ENCODE assay signal across 9 mouse cellular contexts in the genomic region with DNA sequence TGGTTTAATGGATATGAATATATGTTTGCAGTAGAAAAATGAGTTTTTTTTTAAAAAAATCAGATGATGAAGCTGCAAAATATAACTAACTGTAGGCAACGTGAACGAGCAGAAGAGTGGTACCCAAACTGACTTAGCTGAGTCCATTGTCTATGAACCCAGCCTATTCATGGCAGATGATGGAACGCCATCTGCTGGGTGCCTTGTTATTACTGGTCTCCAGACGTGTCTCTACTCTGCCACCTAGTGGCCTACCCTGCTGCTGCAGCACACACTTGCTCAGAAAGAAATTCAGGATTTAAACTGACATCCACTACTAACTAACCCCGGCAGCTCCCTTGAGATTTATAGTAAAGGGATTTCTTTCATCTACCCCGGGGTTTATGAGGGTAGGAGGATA.
DNase-seq lines count a peak whose midpoint lies in the region; ATAC-seq and TF ChIP-seq lines count a peak whose summit lies in the region.
"Had no signal": no experiment of that assay in that cellular context is flagged by ENCODE, and none has a peak within 500 bp of the region (broad histone marks: within the 10 kb centered on the region; RNA-seq: fewer than 3 reads in every experiment).

No protein-coding gene starts in this region.

- no peaks in the 10 kb centered on the region for H3K27me3 ChIP-seq in heart, embryonic 11.5 days (ENCODE audit: control insufficient read depth, insufficient read depth, low read length)
- H3K27me3 ChIP-seq in kidney, adult 2 months (replicated peaks; ENCODE audit: control insufficient read depth, insufficient read depth, low read length): no peaks in the 10 kb centered on the region
- H3K27me3 ChIP-seq in limb, embryonic 10.5 days (ENCODE audit: low read depth, poor library complexity, severe bottlenecking): no peaks in the 10 kb centered on the region
- H3K27me3 ChIP-seq: stomach, embryonic 15.5 days had no signal

- H3K9me3 ChIP-seq in heart, embryonic 11.5 days (replicated peaks; ENCODE audit: control insufficient read depth, low read length): no peaks in the 10 kb centered on the region; the same call in 1 of the 2 replicates
- H3K9me3 ChIP-seq in limb, embryonic 10.5 days (replicated peaks): no peaks in the 10 kb centered on the region
- H3K9me3 ChIP-seq: stomach, embryonic 15.5 days had no signal

- H3K4me1 ChIP-seq in heart, embryonic 11.5 days (ENCODE audit: control insufficient read depth, insufficient read depth, low read length): no peaks in the 10 kb centered on the region
- no peaks in the 10 kb centered on the region for H3K4me1 ChIP-seq in kidney, adult 2 months (ENCODE audit: control insufficient read depth, insufficient read depth, low read length)
- H3K4me1 ChIP-seq in limb, embryonic 10.5 days: peaks cover 16% of the 10 kb centered on the region
- H3K4me1 ChIP-seq: stomach, embryonic 15.5 days had no signal

- H3K4me2 ChIP-seq in heart, embryonic 11.5 days: no peak overlapping the region
- H3K4me2 ChIP-seq: stomach, embryonic 15.5 days had no signal

- H3K4me3 ChIP-seq in heart, embryonic 11.5 days (ENCODE audit: low read depth, low read length): no peak overlapping the region
- no peak overlapping the region for H3K4me3 ChIP-seq in kidney, adult 2 months (ENCODE audit: insufficient read depth, low read depth, low read length)
- no peak overlapping the region for H3K4me3 ChIP-seq in limb, embryonic 10.5 days
- H3K4me3 ChIP-seq: stomach, embryonic 15.5 days had no signal

- no peak for ATAC-seq in heart, embryonic 11.5 days (replicated peaks; ENCODE audit: insufficient number of reproducible peaks, low FRiP score, low TSS enrichment)
- peak; percentile 91 for ATAC-seq in monocyte, adult 5-6 weeks (replicated peaks; ENCODE audit: insufficient number of reproducible peaks, low FRiP score, low TSS enrichment, poor library complexity, severe bottlenecking)

- peak; percentile 100; the same call in 1 of the 2 replicates for TF ChIP-seq CTCF in kidney, adult 2 months (conservative IDR thresholded peaks at IDR 0.05; ENCODE audit: insufficient read depth, insufficient read length, low read depth, low read length)

- H3K27ac ChIP-seq in heart, embryonic 11.5 days (ENCODE audit: low read depth, low read length): no peak overlapping the region
- H3K27ac ChIP-seq in kidney, adult 2 months (ENCODE audit: insufficient read depth, low read depth, low read length): no peak overlapping the region
- 0 out of 2 replicates have a peak overlapping the region, but pooled peaks have one; percentile 60 for H3K27ac ChIP-seq in limb, embryonic 10.5 days
- H3K27ac ChIP-seq: stomach, embryonic 15.5 days had no signal

- peak; percentile 77 to 89 for DNase-seq in heart, adult 18-20 months
- DNase-seq in cerebellum, postnatal 14 days: peak; percentile 91 to 96
- peak; percentile 76 for DNase-seq in gastrocnemius, adult 18-20 months (ENCODE audit: low spot score)
- peak; percentile 88 for DNase-seq in kidney, adult 2 months
- DNase-seq in limb, embryonic 10.5 days (ENCODE audit: low spot score): peak; percentile 90
- DNase-seq in spleen, postnatal 36 days (ENCODE audit: low spot score in 2 of 2): peak; percentile 68 to 72

- no peaks in the 10 kb centered on the region for H3K36me3 ChIP-seq in heart, embryonic 11.5 days (ENCODE audit: control insufficient read depth, insufficient read depth, low read length)
- H3K36me3 ChIP-seq in kidney, adult 2 months (ENCODE audit: control insufficient read depth, insufficient read depth, low read length): no peaks in the 10 kb centered on the region
- H3K36me3 ChIP-seq in limb, embryonic 10.5 days: no peaks in the 10 kb centered on the region
- H3K36me3 ChIP-seq: stomach, embryonic 15.5 days had no signal

- TF ChIP-seq POLR2A in kidney, adult 2 months (IDR thresholded peaks at IDR 0.05; ENCODE audit: low read depth, low read length): no peak

- H3K9ac ChIP-seq in heart, embryonic 11.5 days (ENCODE audit: low read depth, low read length): no peak overlapping the region
- H3K9ac ChIP-seq: stomach, embryonic 15.5 days had no signal

- 20% methylated on average over 6 of the region's 6 CpGs for WGBS in heart, embryonic 11.5 days (ENCODE audit: insufficient replicate concordance)
- 3% methylated on average over 6 of the region's 6 CpGs for WGBS in kidney, adult 2 months
- WGBS in limb, embryonic 10.5 days: 12% methylated on average over 6 of the region's 6 CpGs
